Mouse (Mus musculus) myocyte (in vitro differentiated cells): Measurements from ENCODE around the gene Scly. TPM values are rescaled to one million over a fixed set of nuclear protein-coding genes. Genes with fewer than 3 reads are reported as not detected.

Experiments
- H3K27me3 ChIP-seq: one replicate; pipeline ENCODE4 v1.6.1; 2011; ENCODE audit not compliant: control insufficient read depth, insufficient read depth, insufficient read length
- H3K36me3 ChIP-seq: one replicate; pipeline ENCODE4 v1.6.1; 2011; ENCODE audit not compliant: control insufficient read depth, insufficient read depth
- H3K4me2 ChIP-seq: one replicate; pipeline ENCODE4 v1.6.1; 2011; ENCODE audit warnings: low read depth, control low read depth
- H3K4me3 ChIP-seq: one replicate; pipeline ENCODE4 v1.5.1; 2011; ENCODE audit warnings: mild to moderate bottlenecking, control low read depth, moderate library complexity
- H3K79me2 ChIP-seq: one replicate; pipeline ENCODE4 v1.6.1; 2011; ENCODE audit not compliant: control insufficient read depth, insufficient read depth
- H3ac ChIP-seq: one replicate; pipeline ENCODE4 v1.6.1; 2011; ENCODE audit not compliant: control insufficient read depth, insufficient read length
- CEBPB ChIP-seq: IDR thresholded peaks from 2 replicates; pipeline ENCODE4 v1.6.1; 2011; ENCODE audit warnings: mild to moderate bottlenecking, moderate library complexity; ENCODE audit not compliant: poor library complexity, insufficient read depth, severe bottlenecking
- E2F4 ChIP-seq: IDR thresholded peaks from one replicate; pipeline ENCODE4 v1.6.1; 2011; ENCODE audit warnings: mild to moderate bottlenecking, control low read depth, moderate library complexity; ENCODE audit not compliant: insufficient read depth
- MAX ChIP-seq: IDR thresholded peaks from one replicate; pipeline ENCODE4 v1.6.1; 2011; ENCODE audit warnings: low read depth, mild to moderate bottlenecking, control low read depth
- MYOD1 ChIP-seq, 3 experiments: IDR thresholded peaks; one replicate each; pipeline ENCODE4 v1.6.1; 2011; ENCODE audit warnings: control low read depth in 2 of 3, low read depth in 2 of 3, mild to moderate bottlenecking in 2 of 3, moderate library complexity in 1 of 3; ENCODE audit not compliant: insufficient read length in 2 of 3, control insufficient read depth in 1 of 3
- MYOG ChIP-seq, 3 experiments: IDR thresholded peaks; one replicate each; pipeline ENCODE4 v1.6.1; 2011; ENCODE audit warnings: control low read depth in 2 of 3, low read depth in 2 of 3, mild to moderate bottlenecking in 2 of 3; ENCODE audit not compliant: insufficient read length in 2 of 3, control insufficient read depth in 1 of 3, insufficient read depth in 1 of 3
- POLR2A ChIP-seq: IDR thresholded peaks from one replicate; pipeline ENCODE4 v1.6.1; 2011; ENCODE audit warnings: low read depth, mild to moderate bottlenecking, control low read depth, moderate library complexity; ENCODE audit not compliant: insufficient read length
- POLR2AphosphoS2 ChIP-seq: IDR thresholded peaks from one replicate; pipeline ENCODE4 v1.6.1; 2011; ENCODE audit warnings: low read depth, control low read depth; ENCODE audit not compliant: insufficient read length
- REST ChIP-seq: IDR thresholded peaks from one replicate; pipeline ENCODE4 v1.6.1; 2011; ENCODE audit warnings: mild to moderate bottlenecking, control low read depth, moderate library complexity; ENCODE audit not compliant: insufficient read depth, insufficient read length
- SRF ChIP-seq: IDR thresholded peaks from one replicate; pipeline ENCODE4 v1.6.1; 2011; ENCODE audit warnings: low read depth; ENCODE audit not compliant: control insufficient read depth, insufficient read length
- TCF12 ChIP-seq: IDR thresholded peaks from one replicate; pipeline ENCODE4 v1.6.1; 2011; ENCODE audit warnings: mild to moderate bottlenecking, control low read depth; ENCODE audit not compliant: poor library complexity, insufficient read depth, severe bottlenecking
- TCF3 ChIP-seq: IDR thresholded peaks from one replicate; pipeline ENCODE4 v1.6.1; 2011; ENCODE audit warnings: low read depth, control low read depth; ENCODE audit not compliant: insufficient read length
- USF1 ChIP-seq: IDR thresholded peaks from one replicate; pipeline ENCODE4 v1.6.1; 2011; ENCODE audit warnings: low read depth, mild to moderate bottlenecking, control low read depth, moderate library complexity
- polyA plus RNA-seq: library from polyadenylated mRNA; unstranded; fragments of >200 nt; fragmentation: generic; extraction: Trizol; gene quantifications from one replicate; pipeline ENCODE4 v1.2.1, GENCODE M21; 2012; ENCODE audit warnings: missing spikeins

The Scly gene
- polyA plus RNA-seq, result 21.9 TPM

- Histone ChIP-seq H3K36me3 (peaks cover 3% of the 10 kb centered on the region), H3K4me3 (peak within 1 kb of the TSS; percentile 71), H3K4me2 (peak within 1 kb of the TSS; percentile 87), H3K27me3 (no peaks in the 10 kb centered on the region), H3K79me2 (no peaks in the 10 kb centered on the region), H3ac (peak within 1 kb of the TSS; percentile 33)
- TF ChIP-seq MYOD1 (IDR thresholded peaks at IDR 0.05; ENCODE audit: control insufficient read depth in 1 of 3, insufficient read length in 2 of 3, low read depth in 2 of 3), result peak in 1 of 3 experiments; percentile 51
- TF ChIP-seq POLR2AphosphoS2, result peak; percentile 86
- peak; percentile 89 for TF ChIP-seq USF1
- peak in 1 of 3 experiments; percentile 7 for TF ChIP-seq MYOG (IDR thresholded peaks at IDR 0.05; ENCODE audit: control insufficient read depth in 1 of 3, insufficient read depth in 1 of 3, insufficient read length in 2 of 3, low read depth in 2 of 3)
- TF ChIP-seq E2F4, result no peak
- TF ChIP-seq SRF, result no peak
- TF ChIP-seq MAX, result no peak
- TF ChIP-seq TCF3, result no peak
- TF ChIP-seq REST, result no peak
- peak; percentile 77 for TF ChIP-seq POLR2A
- no peak for TF ChIP-seq TCF12
These were observed at the start of gene Scly for GRCm38 (mm10) chr1:91297799-91298744. TSS of gene Scly (plus strand) at chr1:91298338.

GRCm38 (mm10) chr1:91248970-91249369 lies 49.2 kb upstream of the Scly start:
- no peak overlapping the region for H3ac ChIP-seq
- no peaks in the 10 kb centered on the region for H3K36me3 ChIP-seq
- no peaks in the 10 kb centered on the region for H3K27me3 ChIP-seq
- H3K4me2 ChIP-seq, result peak overlapping the region; percentile 89
- H3K79me2 ChIP-seq, result peaks cover 43% of the 10 kb centered on the region
- TF ChIP-seq TCF12 (no peak), E2F4 (no peak), MAX (no peak), TCF3 (no peak), POLR2AphosphoS2 (no peak)
- peak overlapping the region; percentile 68 for H3K4me3 ChIP-seq

- Histone ChIP-seq H3ac (peak within 1 kb of the TSS; percentile 96), H3K27me3 (no peaks in the 10 kb centered on the region), H3K4me3 (peak within 1 kb of the TSS; percentile 68), H3K79me2 (peaks cover 51% of the 10 kb centered on the region), H3K36me3 (no peaks in the 10 kb centered on the region), H3K4me2 (peak within 1 kb of the TSS; percentile 92)
- no peak for TF ChIP-seq E2F4
- TF ChIP-seq SRF, result peak; percentile 59
- TF ChIP-seq TCF12, result no peak
- TF ChIP-seq POLR2AphosphoS2, result peak; percentile 96
- TF ChIP-seq CEBPB, result no peak
- peak; percentile 45 for TF ChIP-seq USF1
- TF ChIP-seq POLR2A, result peak; percentile 85
- TF ChIP-seq TCF3, result peak; percentile 3
- no peak for TF ChIP-seq REST
- no peak for TF ChIP-seq MYOD1 (IDR thresholded peaks at IDR 0.05; ENCODE audit: control insufficient read depth in 1 of 3, insufficient read length in 2 of 3, low read depth in 2 of 3)
- no peak for TF ChIP-seq MAX
- TF ChIP-seq MYOG (IDR thresholded peaks at IDR 0.05; ENCODE audit: control insufficient read depth in 1 of 3, insufficient read depth in 1 of 3, insufficient read length in 2 of 3, low read depth in 2 of 3), result peak in 1 of 3 experiments; percentile 51
These were observed 48.3 kb upstream of the Scly start, which contains the start of gene Ube2f for GRCm38 (mm10) chr1:91249564-91250414. TSS of gene Ube2f (plus strand) at chr1:91250304.

- Histone ChIP-seq H3K36me3 (no peaks in the 10 kb centered on the region), H3K27me3 (no peaks in the 10 kb centered on the region), H3K4me2 (peak overlapping the region; percentile 92), H3K79me2 (peaks cover 59% of the 10 kb centered on the region), H3ac (peak overlapping the region; percentile 96), H3K4me3 (peak overlapping the region; percentile 68)
- TF ChIP-seq POLR2AphosphoS2, result no peak
- peak in 1 of 3 experiments; percentile 32 for TF ChIP-seq MYOD1 (IDR thresholded peaks at IDR 0.05; ENCODE audit: control insufficient read depth in 1 of 3, insufficient read length in 2 of 3, low read depth in 2 of 3)
- no peak for TF ChIP-seq POLR2A
These were observed 47.6 kb upstream of the Scly start for GRCm38 (mm10) chr1:91250415-91251147.
